Mouse (Mus musculus): ENCODE results near the gene Bmpr1a. TPM values are rescaled to one million over a fixed set of nuclear protein-coding genes. Genes with fewer than 3 reads are reported as not detected.
A peak's percentile ranks its signal among the peaks of the same experiment; 100 is the strongest.

Gene Bmpr1a
- polyA plus RNA-seq, 1 experiment: not detected

- Histone ChIP-seq H3K27me3 (replicated peaks) (peaks cover 58% of the 10 kb centered on the region), H3K4me3 (replicated peaks) (peak overlapping the region; percentile 18), H3K36me3 (replicated peaks; ENCODE audit: low read length) (no peaks in the 10 kb centered on the region), H3K4me1 (peaks cover 25% of the 10 kb centered on the region), H3K9me3 (no peaks in the 10 kb centered on the region)
- TF ChIP-seq GATA1 (IDR thresholded peaks at IDR 0.05; ENCODE audit: borderline replicate concordance, low read length) (no peak), FLI1 (IDR thresholded peaks at IDR 0.05; ENCODE audit: low read length) (no peak)
Observed at GRCm38 (mm10) chr14:34508842-34509439, 5.8 kb upstream of the Bmpr1a start.

- Histone ChIP-seq H3K4me1 (peaks cover 25% of the 10 kb centered on the region), H3K36me3 (replicated peaks; ENCODE audit: low read length) (no peaks in the 10 kb centered on the region), H3K9me3 (no peaks in the 10 kb centered on the region), H3K4me3 (replicated peaks) (peak overlapping the region; percentile 40), H3K27me3 (replicated peaks) (peaks cover 63% of the 10 kb centered on the region)
- no peak for TF ChIP-seq GATA1 (IDR thresholded peaks at IDR 0.05; ENCODE audit: borderline replicate concordance, low read length)
- no peak for TF ChIP-seq FLI1 (IDR thresholded peaks at IDR 0.05; ENCODE audit: low read length)
Observed at GRCm38 (mm10) chr14:34508187-34508840, 5.2 kb upstream of the Bmpr1a start.

GRCm38 (mm10) chr14:34505309-34505708 lies 2.2 kb upstream of the Bmpr1a start:
- Histone ChIP-seq H3K4me3 (replicated peaks) (no peak overlapping the region), H3K36me3 (replicated peaks; ENCODE audit: low read length) (no peaks in the 10 kb centered on the region), H3K4me1 (peaks cover 31% of the 10 kb centered on the region), H3K9me3 (no peaks in the 10 kb centered on the region), H3K27me3 (replicated peaks) (peaks cover 73% of the 10 kb centered on the region)
- TF ChIP-seq FLI1 (IDR thresholded peaks at IDR 0.05; ENCODE audit: low read length) (no peak), GATA1 (IDR thresholded peaks at IDR 0.05; ENCODE audit: borderline replicate concordance, low read length) (no peak)

GRCm38 (mm10) chr14:34504377-34504776 lies 1.2 kb upstream of the Bmpr1a start:
- Histone ChIP-seq H3K36me3 (replicated peaks; ENCODE audit: low read length) (no peaks in the 10 kb centered on the region), H3K4me3 (replicated peaks) (no peak overlapping the region), H3K9me3 (no peaks in the 10 kb centered on the region), H3K27me3 (replicated peaks) (peaks cover 82% of the 10 kb centered on the region), H3K4me1 (peaks cover 31% of the 10 kb centered on the region)
- TF ChIP-seq FLI1 (IDR thresholded peaks at IDR 0.05; ENCODE audit: low read length) (no peak), GATA1 (IDR thresholded peaks at IDR 0.05; ENCODE audit: borderline replicate concordance, low read length) (no peak)

- H3K27me3 ChIP-seq (replicated peaks): peaks cover 84% of the 10 kb centered on the region
- no peak for TF ChIP-seq GATA1 (IDR thresholded peaks at IDR 0.05; ENCODE audit: borderline replicate concordance, low read length)
- TF ChIP-seq FLI1 (IDR thresholded peaks at IDR 0.05; ENCODE audit: low read length): no peak
- no peak overlapping the region for H3K4me3 ChIP-seq (replicated peaks)
- no peaks in the 10 kb centered on the region for H3K36me3 ChIP-seq (replicated peaks; ENCODE audit: low read length)
- no peaks in the 10 kb centered on the region for H3K9me3 ChIP-seq
- H3K4me1 ChIP-seq: peaks cover 27% of the 10 kb centered on the region
Observed at GRCm38 (mm10) chr14:34503759-34504158, 618 bp upstream of the Bmpr1a start.

- Histone ChIP-seq H3K4me3 (replicated peaks) (peak overlapping the region; percentile 92), H3K9me3 (no peaks in the 10 kb centered on the region), H3K36me3 (replicated peaks; ENCODE audit: low read length) (no peaks in the 10 kb centered on the region), H3K4me1 (peaks cover 17% of the 10 kb centered on the region), H3K27me3 (replicated peaks) (peaks cover 81% of the 10 kb centered on the region)
- TF ChIP-seq GATA1 (IDR thresholded peaks at IDR 0.05; ENCODE audit: borderline replicate concordance, low read length): no peak
- no peak for TF ChIP-seq FLI1 (IDR thresholded peaks at IDR 0.05; ENCODE audit: low read length)
Observed at GRCm38 (mm10) chr14:34502475-34503324, 441 bp downstream of the Bmpr1a start.

GRCm38 (mm10) chr14:34501804-34502474 lies 1.2 kb downstream of the Bmpr1a start:
- Histone ChIP-seq H3K4me3 (replicated peaks) (peak overlapping the region; percentile 92), H3K36me3 (replicated peaks; ENCODE audit: low read length) (no peaks in the 10 kb centered on the region), H3K27me3 (replicated peaks) (peaks cover 85% of the 10 kb centered on the region), H3K9me3 (no peaks in the 10 kb centered on the region), H3K4me1 (peaks cover 17% of the 10 kb centered on the region)
- TF ChIP-seq FLI1 (IDR thresholded peaks at IDR 0.05; ENCODE audit: low read length) (no peak), GATA1 (IDR thresholded peaks at IDR 0.05; ENCODE audit: borderline replicate concordance, low read length) (no peak)

GRCm38 (mm10) chr14:34501447-34501803 lies 1.7 kb downstream of the Bmpr1a start:
- H3K4me1 ChIP-seq: peaks cover 17% of the 10 kb centered on the region
- TF ChIP-seq GATA1 (IDR thresholded peaks at IDR 0.05; ENCODE audit: borderline replicate concordance, low read length): no peak
- no peak for TF ChIP-seq FLI1 (IDR thresholded peaks at IDR 0.05; ENCODE audit: low read length)
- no peaks in the 10 kb centered on the region for H3K36me3 ChIP-seq (replicated peaks; ENCODE audit: low read length)
- H3K27me3 ChIP-seq (replicated peaks): peaks cover 84% of the 10 kb centered on the region
- no peaks in the 10 kb centered on the region for H3K9me3 ChIP-seq
- H3K4me3 ChIP-seq (replicated peaks): peak overlapping the region; percentile 92

GRCm38 (mm10) chr14:34500309-34500708 lies 2.8 kb downstream of the Bmpr1a start:
- H3K36me3 ChIP-seq (replicated peaks; ENCODE audit: low read length): no peaks in the 10 kb centered on the region
- H3K27me3 ChIP-seq (replicated peaks): peaks cover 75% of the 10 kb centered on the region
- H3K4me3 ChIP-seq (replicated peaks): no peak overlapping the region

More at GRCm38 (mm10) chr14:34500309-34500708, 2.8 kb downstream of the Bmpr1a start:
- no peaks in the 10 kb centered on the region for H3K9me3 ChIP-seq
- H3K4me1 ChIP-seq: peaks cover 14% of the 10 kb centered on the region
- TF ChIP-seq FLI1 (IDR thresholded peaks at IDR 0.05; ENCODE audit: low read length) (no peak), GATA1 (IDR thresholded peaks at IDR 0.05; ENCODE audit: borderline replicate concordance, low read length) (no peak)
